Mouse (Mus musculus): ENCODE data around the gene Lrriq1. TPM values are rescaled to one million over a fixed set of nuclear protein-coding genes. Genes with fewer than 3 reads are reported as not detected.

The Lrriq1 gene
- total RNA-seq, 1 experiment, result 0.31 TPM

DNA sequence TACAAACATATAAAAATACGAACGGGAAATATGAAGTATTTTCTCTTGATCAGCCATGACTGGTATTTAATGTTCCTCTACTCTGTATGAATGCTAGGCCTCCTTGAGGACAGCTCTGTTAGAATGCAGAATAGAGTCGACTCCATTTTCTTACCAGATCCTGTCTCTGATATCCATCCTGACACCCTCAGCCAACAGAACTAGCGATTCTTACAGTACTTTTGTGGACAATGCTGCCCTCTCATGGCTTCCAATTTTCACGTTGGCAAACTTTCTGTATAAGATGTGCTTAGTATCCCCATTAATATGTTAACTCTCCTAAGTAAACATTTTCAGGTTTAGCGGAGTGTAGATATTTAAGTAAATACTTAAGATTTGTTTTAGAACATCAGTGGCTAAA, 94.6 kb downstream of the Lrriq1 start:
- Histone ChIP-seq H3K9ac (ENCODE audit: insufficient read depth, low read depth, low read length, poor library complexity, severe bottlenecking) (no peak overlapping the region), H3K36me3 (ENCODE audit: control insufficient read depth, insufficient read depth, low read length, poor library complexity, severe bottlenecking) (no peaks in the 10 kb centered on the region), H3K4me3 (ENCODE audit: insufficient read depth in 1 of 2, low read depth in 1 of 2, low read length in 2 of 2, poor library complexity in 1 of 2, severe bottlenecking in 1 of 2) (no peak overlapping the region), H3K27ac (ENCODE audit: insufficient read depth, low read depth, low read length, poor library complexity, severe bottlenecking) (no peak overlapping the region), H3K4me1 (ENCODE audit: control insufficient read depth in 2 of 2, insufficient read depth in 2 of 2, low read length in 2 of 2, poor library complexity in 1 of 2) (no peaks in the 10 kb centered on the region), H3K9me3 (ENCODE audit: control insufficient read depth, insufficient read depth, low read depth, low read length) (no peaks in the 10 kb centered on the region)
- in situ Hi-C loops (cut with MboI; ENCODE audit: low sequenced_read_pairs in 2 of 2, unreplicated experiment in 2 of 2), result no loop called here
- TF ChIP-seq CHD2 (IDR thresholded peaks at IDR 0.05; ENCODE audit: low read depth, low read length), result no peak
- TF ChIP-seq ZC3H11A (IDR thresholded peaks at IDR 0.05; ENCODE audit: borderline replicate concordance, low read depth, low read length), result no peak
- no peak for TF ChIP-seq HCFC1 (IDR thresholded peaks at IDR 0.05; ENCODE audit: borderline replicate concordance, insufficient read depth, low read length)
- no peak for TF ChIP-seq MAFK (IDR thresholded peaks at IDR 0.05; ENCODE audit: insufficient read depth, low read depth, low read length)
- TF ChIP-seq ZNF384 (IDR thresholded peaks at IDR 0.05; ENCODE audit: low read depth, low read length), result no peak
- DNase-seq (ENCODE audit: low read depth, low spot score), result no peak

DNA sequence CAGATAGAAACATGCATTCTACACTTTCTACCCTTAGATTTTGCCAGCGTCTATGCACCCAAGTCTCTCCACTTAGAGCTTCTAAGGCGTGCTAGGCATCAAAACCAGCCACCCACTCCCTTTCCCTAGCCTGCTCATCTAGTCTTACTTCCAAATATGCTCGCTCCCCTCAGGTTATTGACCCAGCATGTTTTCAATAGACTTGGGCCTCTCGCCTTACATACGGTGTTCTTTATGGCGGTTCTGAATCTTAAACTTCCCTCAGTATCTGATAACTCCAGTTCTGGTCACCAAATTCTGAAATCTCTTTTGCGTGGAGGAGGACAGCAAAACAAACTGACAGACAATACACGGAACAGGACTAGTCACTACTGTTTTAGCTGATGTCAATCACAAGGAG, 95.5 kb downstream of the Lrriq1 start:
- no peaks in the 10 kb centered on the region for H3K36me3 ChIP-seq (ENCODE audit: control insufficient read depth, insufficient read depth, low read length, poor library complexity, severe bottlenecking)
- H3K27ac ChIP-seq (ENCODE audit: insufficient read depth, low read depth, low read length, poor library complexity, severe bottlenecking), result no peak overlapping the region
- H3K9me3 ChIP-seq (ENCODE audit: control insufficient read depth, insufficient read depth, low read depth, low read length), result no peaks in the 10 kb centered on the region
- in situ Hi-C loops (cut with MboI; ENCODE audit: low sequenced_read_pairs in 2 of 2, unreplicated experiment in 2 of 2), result no loop called here
- no peaks in the 10 kb centered on the region for H3K4me1 ChIP-seq (ENCODE audit: control insufficient read depth in 2 of 2, insufficient read depth in 2 of 2, low read length in 2 of 2, poor library complexity in 1 of 2)
- TF ChIP-seq ZC3H11A (IDR thresholded peaks at IDR 0.05; ENCODE audit: borderline replicate concordance, low read depth, low read length), result no peak
- no peak for TF ChIP-seq HCFC1 (IDR thresholded peaks at IDR 0.05; ENCODE audit: borderline replicate concordance, insufficient read depth, low read length)
- TF ChIP-seq MAFK (IDR thresholded peaks at IDR 0.05; ENCODE audit: insufficient read depth, low read depth, low read length), result no peak
- no peak for TF ChIP-seq ZNF384 (IDR thresholded peaks at IDR 0.05; ENCODE audit: low read depth, low read length)
- no peak for TF ChIP-seq CHD2 (IDR thresholded peaks at IDR 0.05; ENCODE audit: low read depth, low read length)
- H3K4me3 ChIP-seq (ENCODE audit: insufficient read depth in 1 of 2, low read depth in 1 of 2, low read length in 2 of 2, poor library complexity in 1 of 2, severe bottlenecking in 1 of 2), result no peak overlapping the region
- H3K9ac ChIP-seq (ENCODE audit: insufficient read depth, low read depth, low read length, poor library complexity, severe bottlenecking), result no peak overlapping the region
- no peak for DNase-seq (ENCODE audit: low read depth, low spot score)

DNA sequence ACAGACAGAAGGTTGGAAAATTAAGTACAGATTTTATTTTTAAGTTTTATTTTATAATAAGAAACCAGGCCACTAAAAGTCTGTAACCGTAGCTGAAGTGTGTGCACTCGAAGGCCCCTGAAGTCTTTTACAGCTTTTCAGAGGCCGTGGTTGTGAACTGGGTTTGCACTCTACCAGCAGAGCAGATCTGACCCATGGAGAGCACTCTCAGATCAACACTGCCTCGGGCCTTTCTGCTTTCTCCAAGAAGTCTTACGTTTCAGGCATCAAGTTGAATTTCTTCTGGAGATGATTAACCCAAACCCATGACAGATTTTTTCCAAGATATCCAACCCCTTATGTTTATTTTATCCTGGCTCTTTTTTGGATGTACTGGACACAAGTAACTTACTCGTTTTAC, 121.5 kb downstream of the Lrriq1 start:
- Histone ChIP-seq H3K9ac (ENCODE audit: insufficient read depth, low read depth, low read length, poor library complexity, severe bottlenecking) (no peak overlapping the region), H3K4me3 (ENCODE audit: insufficient read depth in 1 of 2, low read depth in 1 of 2, low read length in 2 of 2, poor library complexity in 1 of 2, severe bottlenecking in 1 of 2) (no peak overlapping the region), H3K36me3 (ENCODE audit: control insufficient read depth, insufficient read depth, low read length, poor library complexity, severe bottlenecking) (no peaks in the 10 kb centered on the region), H3K9me3 (ENCODE audit: control insufficient read depth, insufficient read depth, low read depth, low read length) (no peaks in the 10 kb centered on the region), H3K27ac (ENCODE audit: insufficient read depth, low read depth, low read length, poor library complexity, severe bottlenecking) (no peak overlapping the region), H3K4me1 (ENCODE audit: control insufficient read depth in 2 of 2, insufficient read depth in 2 of 2, low read length in 2 of 2, poor library complexity in 1 of 2) (no peaks in the 10 kb centered on the region)
- DNase-seq (ENCODE audit: low read depth, low spot score), result no peak
- in situ Hi-C loops (cut with MboI; ENCODE audit: low sequenced_read_pairs in 2 of 2, unreplicated experiment in 2 of 2), result no loop called here
- TF ChIP-seq ZNF384 (IDR thresholded peaks at IDR 0.05; ENCODE audit: low read depth, low read length) (no peak), HCFC1 (IDR thresholded peaks at IDR 0.05; ENCODE audit: borderline replicate concordance, insufficient read depth, low read length) (no peak), CHD2 (IDR thresholded peaks at IDR 0.05; ENCODE audit: low read depth, low read length) (no peak), MAFK (IDR thresholded peaks at IDR 0.05; ENCODE audit: insufficient read depth, low read depth, low read length) (no peak), ZC3H11A (IDR thresholded peaks at IDR 0.05; ENCODE audit: borderline replicate concordance, low read depth, low read length) (no peak)

DNA sequence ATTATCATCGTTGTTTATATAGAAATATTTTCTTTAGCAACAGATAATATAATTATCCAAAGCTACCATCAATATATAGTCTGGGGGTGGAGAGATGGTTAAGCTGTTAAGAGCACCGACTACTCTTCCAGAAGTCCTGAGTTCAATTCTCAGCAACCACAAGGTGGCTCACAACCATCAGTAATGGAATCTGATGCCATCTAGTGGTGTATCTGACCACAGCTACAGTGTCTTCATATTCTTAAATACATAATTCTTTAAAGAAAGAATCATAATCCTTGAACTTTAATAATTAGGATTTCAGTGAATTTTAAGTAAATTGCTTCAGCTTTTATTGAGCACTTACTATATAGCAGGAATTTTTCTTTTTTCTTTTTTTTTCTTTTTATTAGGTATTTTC, 128.0 kb downstream of the Lrriq1 start:
- no peak for DNase-seq (ENCODE audit: low read depth, low spot score)
- no peak overlapping the region for H3K27ac ChIP-seq (ENCODE audit: insufficient read depth, low read depth, low read length, poor library complexity, severe bottlenecking)
- no peak overlapping the region for H3K9ac ChIP-seq (ENCODE audit: insufficient read depth, low read depth, low read length, poor library complexity, severe bottlenecking)
- H3K4me1 ChIP-seq (ENCODE audit: control insufficient read depth in 2 of 2, insufficient read depth in 2 of 2, low read length in 2 of 2, poor library complexity in 1 of 2), result no peaks in the 10 kb centered on the region
- no peaks in the 10 kb centered on the region for H3K9me3 ChIP-seq (ENCODE audit: control insufficient read depth, insufficient read depth, low read depth, low read length)
- no peaks in the 10 kb centered on the region for H3K36me3 ChIP-seq (ENCODE audit: control insufficient read depth, insufficient read depth, low read length, poor library complexity, severe bottlenecking)
- in situ Hi-C loops (cut with MboI; ENCODE audit: low sequenced_read_pairs in 2 of 2, unreplicated experiment in 2 of 2), result no loop called here
- TF ChIP-seq CHD2 (IDR thresholded peaks at IDR 0.05; ENCODE audit: low read depth, low read length), result no peak
- no peak for TF ChIP-seq ZNF384 (IDR thresholded peaks at IDR 0.05; ENCODE audit: low read depth, low read length)
- no peak for TF ChIP-seq ZC3H11A (IDR thresholded peaks at IDR 0.05; ENCODE audit: borderline replicate concordance, low read depth, low read length)
- TF ChIP-seq HCFC1 (IDR thresholded peaks at IDR 0.05; ENCODE audit: borderline replicate concordance, insufficient read depth, low read length), result no peak
- no peak for TF ChIP-seq MAFK (IDR thresholded peaks at IDR 0.05; ENCODE audit: insufficient read depth, low read depth, low read length)
- no peak overlapping the region for H3K4me3 ChIP-seq (ENCODE audit: insufficient read depth in 1 of 2, low read depth in 1 of 2, low read length in 2 of 2, poor library complexity in 1 of 2, severe bottlenecking in 1 of 2)

DNA sequence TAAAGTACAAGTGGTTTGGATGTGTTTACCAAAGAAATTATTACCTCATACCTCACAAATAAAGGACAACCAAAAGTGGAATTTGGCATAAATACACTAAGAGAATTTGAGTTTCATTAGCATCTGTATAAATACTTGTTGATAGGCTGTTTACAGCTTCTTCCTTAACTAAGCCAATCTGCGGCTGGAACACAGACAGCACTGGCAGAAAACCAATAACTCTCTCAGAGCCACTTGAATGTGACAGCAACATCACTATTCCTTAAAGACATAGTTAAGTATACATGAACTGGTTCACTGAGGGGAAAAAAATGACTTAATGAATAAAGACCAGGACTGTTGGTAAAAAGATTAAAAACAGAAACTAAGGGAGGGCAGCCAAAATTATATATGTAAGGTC, 150.0 kb downstream of the Lrriq1 start:
- no peak for DNase-seq (ENCODE audit: low read depth, low spot score)
- Histone ChIP-seq H3K4me1 (ENCODE audit: control insufficient read depth in 2 of 2, insufficient read depth in 2 of 2, low read length in 2 of 2, poor library complexity in 1 of 2) (no peaks in the 10 kb centered on the region), H3K36me3 (ENCODE audit: control insufficient read depth, insufficient read depth, low read length, poor library complexity, severe bottlenecking) (no peaks in the 10 kb centered on the region), H3K9me3 (ENCODE audit: control insufficient read depth, insufficient read depth, low read depth, low read length) (no peaks in the 10 kb centered on the region), H3K4me3 (ENCODE audit: insufficient read depth in 1 of 2, low read depth in 1 of 2, low read length in 2 of 2, poor library complexity in 1 of 2, severe bottlenecking in 1 of 2) (no peak overlapping the region), H3K27ac (ENCODE audit: insufficient read depth, low read depth, low read length, poor library complexity, severe bottlenecking) (no peak overlapping the region), H3K9ac (ENCODE audit: insufficient read depth, low read depth, low read length, poor library complexity, severe bottlenecking) (no peak overlapping the region)
- in situ Hi-C loops (cut with MboI; ENCODE audit: low sequenced_read_pairs in 2 of 2, unreplicated experiment in 2 of 2), result no loop called here
- no peak for TF ChIP-seq ZC3H11A (IDR thresholded peaks at IDR 0.05; ENCODE audit: borderline replicate concordance, low read depth, low read length)
- no peak for TF ChIP-seq CHD2 (IDR thresholded peaks at IDR 0.05; ENCODE audit: low read depth, low read length)
- no peak for TF ChIP-seq HCFC1 (IDR thresholded peaks at IDR 0.05; ENCODE audit: borderline replicate concordance, insufficient read depth, low read length)
- no peak for TF ChIP-seq ZNF384 (IDR thresholded peaks at IDR 0.05; ENCODE audit: low read depth, low read length)
- TF ChIP-seq MAFK (IDR thresholded peaks at IDR 0.05; ENCODE audit: insufficient read depth, low read depth, low read length), result no peak

Measured in ES-E14 (cell line).